Mouse (Mus musculus) erythroblast, embryonic 14.5 days (primary cell): Measurements from ENCODE around the gene Tango6.

Experiments
- GATA1 ChIP-seq: IDR thresholded peaks from 2 replicates; pipeline ENCODE4 v1.6.1; 2012; ENCODE audit warnings: low read length, inconsistent platforms, mixed read lengths
- TAL1 ChIP-seq: IDR thresholded peaks from 3 replicates; pipeline ENCODE4 v1.6.1; 2012; ENCODE audit warnings: low read length, inconsistent platforms, mixed read lengths

- TF ChIP-seq GATA1 (no peak), TAL1 (no peak)
Observed at GRCm38 (mm10) chr8:106684387-106684786, 1.5 kb downstream of the Tango6 start.
